Mouse (Mus musculus) heart, postnatal 4 days (tissue): ENCODE results near the gene Ankrd34a. TPM values are rescaled to one million over a fixed set of nuclear protein-coding genes. Genes with fewer than 3 reads are reported as not detected.
A peak's percentile ranks its signal among the peaks of the same experiment; 100 is the strongest.
"Not testable (repeated sequence)": the region's sequence is repeated elsewhere in the genome, so short reads cannot be mapped to it uniquely, and the experiment has no call there.

Experiments
- DNase-seq: peaks from one replicate; pipeline ENCODE4 v3.0.0; 2021
- total RNA-seq, 2 experiments: library from RNA; stranded (reverse); gene quantifications; 2 replicates each; pipeline ENCODE4 v1.2.3; 2021

Ankrd34a gene
- total RNA-seq, 2 experiments from 2014 or later: 1.8 to 3.1 TPM

GRCm38 (mm10) chr3:96581141-96581540 is 15.3 kb upstream of the Ankrd34a start:
- DNase-seq: no peak

- no peak for DNase-seq
Observed at GRCm38 (mm10) chr3:96581771-96582515, 14.5 kb upstream of the Ankrd34a start.

GRCm38 (mm10) chr3:96583386-96583785 is 13.1 kb upstream of the Ankrd34a start:
- DNase-seq: no peak

GRCm38 (mm10) chr3:96590657-96591056 is 5.8 kb upstream of the Ankrd34a start:
- no peak for DNase-seq

GRCm38 (mm10) chr3:96593374-96593773 is 3.1 kb upstream of the Ankrd34a start:
- peak; percentile 36 for DNase-seq

GRCm38 (mm10) chr3:96593790-96594560 is 2.5 kb upstream of the Ankrd34a start, which contains the start of gene Polr3gl:
TSS of gene Polr3gl (minus strand) at chr3:96594181.
- DNase-seq: peak; percentile 95

- no peak for DNase-seq
Observed at GRCm38 (mm10) chr3:96594851-96595250, 1.6 kb upstream of the Ankrd34a start.

GRCm38 (mm10) chr3:96595661-96596060 is 775 bp upstream of the Ankrd34a start:
- DNase-seq: no peak

GRCm38 (mm10) chr3:96596855-96597254 is 419 bp downstream of the Ankrd34a start:
- DNase-seq: no peak

GRCm38 (mm10) chr3:96597435-96597891 is 1.0 kb downstream of the Ankrd34a start:
- DNase-seq: peak; percentile 33

GRCm38 (mm10) chr3:96598156-96599068 is 2.0 kb downstream of the Ankrd34a start:
- peak; percentile 81 for DNase-seq

GRCm38 (mm10) chr3:96599069-96599393 is 2.6 kb downstream of the Ankrd34a start:
- no peak for DNase-seq

- no peak for DNase-seq
Observed at GRCm38 (mm10) chr3:96599411-96599810, 3.0 kb downstream of the Ankrd34a start.

- peak; percentile 95 for DNase-seq
Observed at GRCm38 (mm10) chr3:96600639-96601250, 4.3 kb downstream of the Ankrd34a start, which contains the start of gene Lix1l. TSS of gene Lix1l (plus strand) at chr3:96601149.

GRCm38 (mm10) chr3:96601251-96601787 is 4.9 kb downstream of the Ankrd34a start:
- peak; percentile 86 for DNase-seq

- peak; percentile 51 for DNase-seq
Observed at GRCm38 (mm10) chr3:96601941-96602703, 5.7 kb downstream of the Ankrd34a start.

GRCm38 (mm10) chr3:96602704-96603084 is 6.3 kb downstream of the Ankrd34a start:
- no peak for DNase-seq

GRCm38 (mm10) chr3:96603311-96603710 is 6.9 kb downstream of the Ankrd34a start:
- DNase-seq: peak; percentile 45

GRCm38 (mm10) chr3:96606007-96606406 is 9.6 kb downstream of the Ankrd34a start:
- not testable (repeated sequence) for DNase-seq

GRCm38 (mm10) chr3:96606618-96607017 is 10.2 kb downstream of the Ankrd34a start:
- no peak for DNase-seq

- no peak for DNase-seq
Observed at GRCm38 (mm10) chr3:96617941-96618340, 21.5 kb downstream of the Ankrd34a start.
